Mouse (Mus musculus) thymus, adult 2 months (tissue): ENCODE data around the gene Stam2. TPM values are rescaled to one million over a fixed set of nuclear protein-coding genes. Genes with fewer than 3 reads are reported as not detected.

Experiments
- DNase-seq: peaks from one replicate; pipeline ENCODE4 v3.0.0; 2021
- H3K27ac ChIP-seq: fragments of 200-500 bp; 2 replicates; pipeline ENCODE4 v1.5.1; 2012; ENCODE audit warnings: low read length, control low read depth; ENCODE audit not compliant: control insufficient read depth, insufficient read depth
- H3K27me3 ChIP-seq: fragments of 200-500 bp; 2 replicates; pipeline ENCODE4 v1.6.1; 2012; ENCODE audit warnings: mild to moderate bottlenecking, low read length, moderate library complexity, mixed read lengths; ENCODE audit not compliant: control insufficient read depth, insufficient read depth
- H3K36me3 ChIP-seq: fragments of 200-500 bp; 2 replicates; pipeline ENCODE4 v1.6.1; 2012; ENCODE audit warnings: mild to moderate bottlenecking, low read length, moderate library complexity; ENCODE audit not compliant: control insufficient read depth, insufficient read depth
- H3K4me1 ChIP-seq: fragments of 200-500 bp; replicated peaks from 2 replicates; pipeline ENCODE4 v1.6.1; 2012; ENCODE audit warnings: low read length; ENCODE audit not compliant: control insufficient read depth, insufficient read depth
- H3K4me3 ChIP-seq: fragments of 200-500 bp; 2 replicates; pipeline ENCODE4 v1.5.1; 2012; ENCODE audit warnings: mild to moderate bottlenecking, low read length, control low read depth, moderate library complexity; ENCODE audit not compliant: control insufficient read depth, insufficient read depth
- CTCF ChIP-seq: fragments of 200-500 bp; IDR thresholded peaks from 2 replicates; pipeline ENCODE4 v1.5.1; 2012; ENCODE audit warnings: mild to moderate bottlenecking, control low read depth, low read length, moderate library complexity, borderline replicate concordance; ENCODE audit not compliant: control insufficient read depth, poor library complexity, insufficient read depth; ENCODE audit errors: extremely low read depth
- POLR2A ChIP-seq: fragments of 200-500 bp; IDR thresholded peaks from 2 replicates; pipeline ENCODE4 v1.6.1; 2012; ENCODE audit warnings: mild to moderate bottlenecking, low read length, control low read depth, moderate library complexity; ENCODE audit not compliant: control insufficient read depth, poor library complexity, insufficient read depth; ENCODE audit errors: extremely low read depth
- WGBS: fragments of 180-500 bp; shearing (Covaris S2); methylation state at CpG from one replicate; pipeline ENCODE4 v1.1.7; 2018; 5-methylcytosine and 5-hydroxymethylcytosine counted together
- polyA plus RNA-seq: library from polyadenylated mRNA; depleted of rRNA; stranded (reverse); fragments of >200 nt; gene quantifications from 2 replicates; pipeline ENCODE4 v1.2.3, GENCODE M21; 2012

Stam2 gene
- polyA plus RNA-seq, 1 experiment = 10.2 TPM

GRCm38 (mm10) chr2:52674886-52675277, 67.2 kb downstream of the Stam2 start:
- no peak for TF ChIP-seq CTCF
- Histone ChIP-seq H3K36me3 (no peaks in the 10 kb centered on the region), H3K27me3 (peaks cover 14% of the 10 kb centered on the region), H3K27ac (no peak overlapping the region), H3K4me1 (no peaks in the 10 kb centered on the region; the same call in 1 of the 2 replicates), H3K4me3 (no peak overlapping the region)
- DNase-seq = no peak
- WGBS = 2% methylated on average over 19 of the region's 19 CpGs

- H3K27me3 ChIP-seq = peaks cover 14% of the 10 kb centered on the region
- H3K36me3 ChIP-seq = no peaks in the 10 kb centered on the region
- no peak overlapping the region for H3K4me3 ChIP-seq
- 83% methylated on average over 1 of the region's 1 CpGs for WGBS
- H3K4me1 ChIP-seq = no peaks in the 10 kb centered on the region; the same call in 1 of the 2 replicates
- no peak for TF ChIP-seq POLR2A
- no peak for TF ChIP-seq CTCF
- no peak overlapping the region for H3K27ac ChIP-seq
- no peak for DNase-seq
These were observed 68.9 kb downstream of the Stam2 start for GRCm38 (mm10) chr2:52673172-52673571.

GRCm38 (mm10) chr2:52670733-52671132, 71.3 kb downstream of the Stam2 start:
- no peaks in the 10 kb centered on the region for H3K4me1 ChIP-seq
- no peak overlapping the region for H3K4me3 ChIP-seq
- no peak for TF ChIP-seq CTCF
- no peak for TF ChIP-seq POLR2A
- no peak overlapping the region for H3K27ac ChIP-seq
- no peaks in the 10 kb centered on the region for H3K36me3 ChIP-seq
- no peak for DNase-seq
- peaks cover 6% of the 10 kb centered on the region for H3K27me3 ChIP-seq
- 94% methylated on average over 5 of the region's 5 CpGs for WGBS

- 82% methylated on average over 6 of the region's 6 CpGs for WGBS
- Histone ChIP-seq H3K27ac (no peak overlapping the region), H3K4me3 (no peak overlapping the region), H3K4me1 (no peaks in the 10 kb centered on the region), H3K27me3 (no peaks in the 10 kb centered on the region; the same call in 1 of the 2 replicates), H3K36me3 (no peaks in the 10 kb centered on the region)
- no peak for TF ChIP-seq CTCF
- no peak for TF ChIP-seq POLR2A
- DNase-seq = no peak
These were observed 73.6 kb downstream of the Stam2 start for GRCm38 (mm10) chr2:52668480-52668879.

- Histone ChIP-seq H3K27me3 (no peaks in the 10 kb centered on the region), H3K4me1 (no peaks in the 10 kb centered on the region), H3K4me3 (no peak overlapping the region), H3K36me3 (no peaks in the 10 kb centered on the region), H3K27ac (no peak overlapping the region)
- WGBS = 91% methylated on average over 5 of the region's 5 CpGs
- no peak for DNase-seq
- no peak for TF ChIP-seq POLR2A
- no peak for TF ChIP-seq CTCF
These were observed 85.4 kb downstream of the Stam2 start for GRCm38 (mm10) chr2:52656722-52657121.

- Histone ChIP-seq H3K27ac (no peak overlapping the region), H3K4me3 (no peak overlapping the region), H3K4me1 (no peaks in the 10 kb centered on the region), H3K27me3 (no peaks in the 10 kb centered on the region), H3K36me3 (no peaks in the 10 kb centered on the region)
- no peak for DNase-seq
- WGBS = 29% methylated on average over 4 of the region's 4 CpGs
- TF ChIP-seq CTCF = no peak
- TF ChIP-seq POLR2A = no peak
These were observed 87.5 kb downstream of the Stam2 start for GRCm38 (mm10) chr2:52654541-52654940.

GRCm38 (mm10) chr2:52651547-52651946, 90.5 kb downstream of the Stam2 start:
- Histone ChIP-seq H3K36me3 (no peaks in the 10 kb centered on the region), H3K27me3 (no peaks in the 10 kb centered on the region), H3K27ac (no peak overlapping the region), H3K4me1 (no peaks in the 10 kb centered on the region), H3K4me3 (no peak overlapping the region)
- TF ChIP-seq POLR2A (no peak), CTCF (no peak)
- WGBS = 93% methylated on average over 6 of the region's 6 CpGs
- DNase-seq = no peak
